Mouse (Mus musculus): Measurements from ENCODE around the gene Gm11027.

GRCm38 (mm10) chr12:116255636-116256035, 19.6 kb upstream of the Gm11027 start:
- TF ChIP-seq CTCF (IDR thresholded peaks at IDR 0.05; ENCODE audit: low read depth) (no peak), EP300 (optimal IDR thresholded peaks at IDR 0.05) (no peak)
